Mouse (Mus musculus) heart, embryonic 15.5 days (tissue): ENCODE data around the gene Evpl. TPM values are rescaled to one million over a fixed set of nuclear protein-coding genes. Genes with fewer than 3 reads are reported as not detected.
"Not testable (repeated sequence)": the region's sequence is repeated elsewhere in the genome, so short reads cannot be mapped to it uniquely, and the experiment has no call there.

Source experiments
- ATAC-seq: fragments of 200-750 bp; cut with Nextera tagmentation; replicated peaks from 2 replicates; pipeline ENCODE4 v1.8.0; 2017; ENCODE audit warnings: low read depth, moderate TSS enrichment; ENCODE audit not compliant: insufficient number of reproducible peaks, insufficient read depth, low FRiP score
- H3K27ac ChIP-seq: fragments of 300-500 bp; sonication (generic); 2 replicates; pipeline ENCODE4 v1.5.1; 2015; ENCODE audit warnings: mild to moderate bottlenecking, inconsistent platforms
- H3K27me3 ChIP-seq: fragments of 300-500 bp; sonication (generic); 2 replicates; pipeline ENCODE4 v1.6.1; 2015; ENCODE audit warnings: inconsistent platforms
- H3K36me3 ChIP-seq: fragments of 300-500 bp; sonication (generic); 2 replicates; pipeline ENCODE4 v1.6.1; 2015; ENCODE audit warnings: mild to moderate bottlenecking, inconsistent platforms
- H3K4me1 ChIP-seq: fragments of 300-500 bp; sonication (generic); replicated peaks from 2 replicates; pipeline ENCODE4 v1.6.1; 2015; ENCODE audit warnings: inconsistent platforms
- H3K4me2 ChIP-seq: fragments of 300-500 bp; sonication (generic); 2 replicates; pipeline ENCODE4 v1.6.1; 2015; ENCODE audit warnings: inconsistent platforms, mild to moderate bottlenecking, moderate library complexity
- H3K4me3 ChIP-seq: fragments of 300-500 bp; sonication (generic); 2 replicates; pipeline ENCODE4 v1.5.1; 2015; ENCODE audit warnings: mild to moderate bottlenecking, inconsistent platforms
- H3K9ac ChIP-seq: fragments of 300-500 bp; sonication (generic); 2 replicates; pipeline ENCODE4 v1.6.1; 2015; ENCODE audit warnings: mild to moderate bottlenecking, inconsistent platforms
- H3K9me3 ChIP-seq: fragments of 300-500 bp; sonication (generic); replicated peaks from 2 replicates; pipeline ENCODE4 v1.6.1; 2016; ENCODE audit warnings: inconsistent platforms
- WGBS: fragments of 180-500 bp; shearing (Covaris S2); methylation state at CpG from one replicate; pipeline ENCODE4 v1.1.7; 2015; ENCODE audit warnings: mixed read lengths; 5-methylcytosine and 5-hydroxymethylcytosine counted together
- polyA plus RNA-seq: library from polyadenylated mRNA; unstranded; fragments of >200 nt; fragmentation: Nextera tagmentation; extraction: Ambion mirVana; gene quantifications from 2 replicates; pipeline ENCODE4 v1.2.1, GENCODE M21; 2015

Evpl gene
- polyA plus RNA-seq, result 0.71 and 1.6 TPM in 2 replicates

GRCm38 (mm10) chr11:116237742-116238395 is at the start of gene Evpl:
Gene Evpl (minus strand): TSS chr11:116238077.
- Histone ChIP-seq H3K27me3 (peaks cover 53% of the 10 kb centered on the region), H3K4me1 (peaks cover 8% of the 10 kb centered on the region), H3K9me3 (no peaks in the 10 kb centered on the region), H3K9ac (peak within 1 kb of the TSS; percentile 36; the same call in 1 of the 2 replicates), H3K4me3 (peak within 1 kb of the TSS; percentile 35), H3K36me3 (no peaks in the 10 kb centered on the region), H3K4me2 (peak within 1 kb of the TSS; percentile 55), H3K27ac (peak within 1 kb of the TSS; percentile 42; the same call in 1 of the 2 replicates)
- WGBS, result 14% methylated on average over 30 of the region's 31 CpGs
- ATAC-seq, result peak; percentile 66

- Histone ChIP-seq H3K4me1 (peaks cover 16% of the 10 kb centered on the region), H3K27ac (no peak overlapping the region), H3K4me2 (no peak overlapping the region), H3K9me3 (no peaks in the 10 kb centered on the region), H3K27me3 (peaks cover 36% of the 10 kb centered on the region), H3K36me3 (peaks cover 39% of the 10 kb centered on the region), H3K4me3 (no peak overlapping the region), H3K9ac (no peak overlapping the region)
- ATAC-seq, result no peak
- WGBS, result 68% methylated on average over 5 of the region's 5 CpGs
Observed at GRCm38 (mm10) chr11:116287351-116287750, 49.5 kb upstream of the Evpl start.

- H3K4me1 ChIP-seq, result peaks cover 28% of the 10 kb centered on the region
- H3K4me3 ChIP-seq, result no peak overlapping the region
- ATAC-seq, result no peak
- peaks cover 52% of the 10 kb centered on the region for H3K27me3 ChIP-seq
- H3K4me2 ChIP-seq, result no peak overlapping the region
- no peak overlapping the region for H3K9ac ChIP-seq
- no peaks in the 10 kb centered on the region for H3K9me3 ChIP-seq
- WGBS, result 54% methylated on average over 7 of the region's 7 CpGs
- H3K27ac ChIP-seq, result no peak overlapping the region
- H3K36me3 ChIP-seq, result peaks cover 27% of the 10 kb centered on the region
Observed at GRCm38 (mm10) chr11:116285770-116286191, 47.9 kb upstream of the Evpl start.

DNA sequence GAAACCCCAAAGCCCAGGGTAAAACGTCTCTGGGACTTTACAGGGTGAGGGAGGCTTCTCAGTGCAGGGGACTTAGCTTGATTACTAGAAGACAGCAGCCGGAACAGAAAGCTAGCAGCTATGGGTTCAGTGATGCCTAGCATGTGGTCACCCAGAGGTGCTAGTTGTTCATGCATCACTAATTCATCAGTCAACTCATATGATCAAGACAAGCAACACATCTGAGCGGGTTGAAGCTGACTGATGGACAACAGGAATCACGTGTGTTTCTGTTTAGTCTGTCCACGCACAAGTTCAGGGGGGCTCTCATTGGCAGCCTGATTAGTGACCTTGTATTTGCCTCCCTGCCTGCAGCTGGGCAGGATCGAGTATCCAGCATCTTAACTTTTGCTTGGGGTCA is 46.1 kb upstream of the Evpl start:
- peaks cover 64% of the 10 kb centered on the region for H3K27me3 ChIP-seq
- no peaks in the 10 kb centered on the region for H3K9me3 ChIP-seq
- no peak overlapping the region for H3K9ac ChIP-seq
- WGBS, result 49% methylated on average over 6 of the region's 6 CpGs
- peaks cover 25% of the 10 kb centered on the region for H3K4me1 ChIP-seq
- H3K4me2 ChIP-seq, result no peak overlapping the region
- ATAC-seq, result no peak
- H3K36me3 ChIP-seq, result peaks cover 18% of the 10 kb centered on the region
- no peak overlapping the region for H3K27ac ChIP-seq
- no peak overlapping the region for H3K4me3 ChIP-seq

- Histone ChIP-seq H3K36me3 (peaks cover 9% of the 10 kb centered on the region), H3K27me3 (peaks cover 64% of the 10 kb centered on the region), H3K9ac (no peak overlapping the region), H3K4me1 (peaks cover 25% of the 10 kb centered on the region), H3K4me3 (no peak overlapping the region), H3K9me3 (no peaks in the 10 kb centered on the region), H3K4me2 (no peak overlapping the region), H3K27ac (no peak overlapping the region)
- 11% methylated on average over 48 of the region's 48 CpGs for WGBS
- ATAC-seq, result no peak
Observed at GRCm38 (mm10) chr11:116282912-116283521, 45.1 kb upstream of the Evpl start.

DNA sequence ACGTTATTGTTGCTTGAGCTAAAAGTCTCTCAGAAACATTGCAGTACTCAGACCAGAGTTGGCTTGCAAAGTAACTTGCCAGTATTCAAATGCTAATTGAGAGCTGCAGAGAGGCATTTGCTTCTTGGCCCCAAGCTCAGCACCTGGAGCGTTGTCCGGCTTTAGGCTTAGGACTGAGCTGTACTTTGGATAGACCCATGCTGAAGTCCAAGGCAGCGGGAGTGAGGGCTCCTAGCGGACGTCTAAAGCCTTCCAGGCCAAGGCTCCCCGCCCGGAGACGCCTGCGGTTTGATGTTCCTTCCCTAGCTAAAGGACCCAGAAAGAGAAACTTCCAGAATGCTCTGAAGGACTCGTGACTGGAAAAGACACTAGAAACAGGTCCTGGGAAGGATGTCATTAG is 44.2 kb upstream of the Evpl start:
- H3K9ac ChIP-seq, result no peak overlapping the region
- no peaks in the 10 kb centered on the region for H3K36me3 ChIP-seq
- 2% methylated on average over 11 of the region's 11 CpGs for WGBS
- no peak overlapping the region for H3K27ac ChIP-seq
- ATAC-seq, result no peak
- H3K27me3 ChIP-seq, result peaks cover 64% of the 10 kb centered on the region
- peak overlapping the region; percentile 61 for H3K4me2 ChIP-seq
- peak overlapping the region; percentile 36; the same call in 1 of the 2 replicates for H3K4me3 ChIP-seq
- H3K9me3 ChIP-seq, result no peaks in the 10 kb centered on the region
- peaks cover 25% of the 10 kb centered on the region for H3K4me1 ChIP-seq

DNA sequence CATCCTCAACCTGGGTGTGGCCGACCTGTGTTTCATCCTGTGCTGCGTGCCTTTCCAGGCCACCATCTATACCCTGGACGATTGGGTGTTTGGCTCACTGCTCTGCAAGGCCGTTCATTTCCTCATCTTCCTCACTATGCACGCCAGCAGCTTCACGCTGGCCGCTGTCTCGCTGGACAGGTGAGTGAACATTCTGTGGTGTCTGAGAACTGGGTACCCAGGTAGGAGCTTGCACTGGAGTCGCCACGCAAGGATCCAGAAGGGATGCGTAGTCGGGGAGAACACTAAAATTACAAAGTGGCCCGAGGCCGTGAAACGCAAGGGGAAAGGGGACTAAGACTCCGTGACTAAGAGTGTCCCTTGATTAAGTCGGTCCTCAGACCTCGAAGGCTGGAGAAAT is 43.8 kb upstream of the Evpl start:
- H3K9ac ChIP-seq, result 0 out of 2 replicates have a peak overlapping the region, but pooled peaks have one; percentile 1
- H3K27me3 ChIP-seq, result peaks cover 64% of the 10 kb centered on the region
- peaks cover 25% of the 10 kb centered on the region for H3K4me1 ChIP-seq
- H3K27ac ChIP-seq, result no peak overlapping the region
- peak overlapping the region; percentile 36 for H3K4me3 ChIP-seq
- H3K4me2 ChIP-seq, result peak overlapping the region; percentile 61
- no peaks in the 10 kb centered on the region for H3K9me3 ChIP-seq
- WGBS, result 2% methylated on average over 18 of the region's 18 CpGs
- ATAC-seq, result no peak
- no peaks in the 10 kb centered on the region for H3K36me3 ChIP-seq

- 0 out of 2 replicates have a peak within 1 kb of the TSS, but pooled peaks have one; percentile 1 for H3K9ac ChIP-seq
- WGBS, result 8% methylated on average over 44 of the region's 48 CpGs
- peak within 1 kb of the TSS; percentile 36 for H3K4me3 ChIP-seq
- H3K27ac ChIP-seq, result no peak within 1 kb of the TSS
- H3K4me2 ChIP-seq, result peak within 1 kb of the TSS; percentile 61
- no peaks in the 10 kb centered on the region for H3K9me3 ChIP-seq
- H3K4me1 ChIP-seq, result peaks cover 25% of the 10 kb centered on the region
- no peak for ATAC-seq
- no peaks in the 10 kb centered on the region for H3K36me3 ChIP-seq
- H3K27me3 ChIP-seq, result peaks cover 64% of the 10 kb centered on the region
Observed at GRCm38 (mm10) chr11:116280751-116281663, 43.1 kb upstream of the Evpl start, which contains the start of gene Galr2. Gene Galr2 (plus strand): TSS chr11:116280939.

- H3K27ac ChIP-seq, ATAC-seq: not testable (repeated sequence)
- WGBS, result 92% methylated on average over 1 of the region's 1 CpGs
Observed at GRCm38 (mm10) chr11:116277184-116277583, 39.3 kb upstream of the Evpl start.

GRCm38 (mm10) chr11:116274045-116274666 is 36.3 kb upstream of the Evpl start, which contains the start of gene Srp68:
Gene Srp68 (minus strand): TSS chr11:116274217.
- H3K4me1 ChIP-seq, result peaks cover 24% of the 10 kb centered on the region
- H3K36me3 ChIP-seq, result peaks cover 17% of the 10 kb centered on the region
- peak within 1 kb of the TSS; percentile 87 for H3K4me3 ChIP-seq
- no peaks in the 10 kb centered on the region for H3K9me3 ChIP-seq
- H3K4me2 ChIP-seq, result peak within 1 kb of the TSS; percentile 75
- no peaks in the 10 kb centered on the region for H3K27me3 ChIP-seq
- peak within 1 kb of the TSS; percentile 83 for H3K9ac ChIP-seq
- H3K27ac ChIP-seq, result peak within 1 kb of the TSS; percentile 83
- 4% methylated on average over 32 of the region's 32 CpGs for WGBS
- peak; percentile 99 for ATAC-seq

More at GRCm38 (mm10) chr11:116277184-116277583, 39.3 kb upstream of the Evpl start:
- H3K4me3 ChIP-seq, H3K9me3 ChIP-seq, H3K9ac ChIP-seq, H3K4me2 ChIP-seq, H3K36me3 ChIP-seq: not testable (repeated sequence)
- H3K4me1 ChIP-seq, result peaks cover 30% of the 10 kb centered on the region
- peaks cover 26% of the 10 kb centered on the region for H3K27me3 ChIP-seq
